Mouse (Mus musculus) retina, postnatal 7 days (tissue): ENCODE results near the gene Thsd4.
"Not testable (repeated sequence)": the region's sequence is repeated elsewhere in the genome, so short reads cannot be mapped to it uniquely, and the experiment has no call there.

Source experiments
- DNase-seq: peaks from one replicate; pipeline ENCODE4 v3.0.0-alpha.2; 2012; ENCODE audit warnings: low read depth, low spot score

The Thsd4 gene

DNA sequence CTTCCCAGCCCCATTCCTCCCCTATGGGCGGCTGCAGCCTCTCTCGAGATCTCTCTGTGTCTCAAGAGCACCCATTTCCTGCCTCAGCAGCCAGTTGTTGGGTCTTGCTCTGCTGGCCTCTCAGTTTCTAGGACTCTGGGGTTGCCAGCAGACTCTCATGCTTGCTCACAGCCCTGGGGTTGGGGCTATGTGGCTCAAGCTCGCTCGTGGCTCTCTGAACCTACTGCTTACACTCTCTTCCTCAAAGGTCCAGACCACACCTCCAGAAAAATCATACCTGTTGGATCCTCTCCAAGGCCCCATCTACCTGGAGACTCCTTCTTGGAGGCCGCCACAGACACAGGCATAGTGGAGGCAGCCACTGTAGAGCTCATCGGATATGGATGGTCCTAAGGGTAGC is 572.3 kb downstream of the Thsd4 start:
- no peak for DNase-seq

- DNase-seq = no peak
Measured at GRCm38 (mm10) chr9:59948691-59949250, 573.1 kb downstream of the Thsd4 start.

DNA sequence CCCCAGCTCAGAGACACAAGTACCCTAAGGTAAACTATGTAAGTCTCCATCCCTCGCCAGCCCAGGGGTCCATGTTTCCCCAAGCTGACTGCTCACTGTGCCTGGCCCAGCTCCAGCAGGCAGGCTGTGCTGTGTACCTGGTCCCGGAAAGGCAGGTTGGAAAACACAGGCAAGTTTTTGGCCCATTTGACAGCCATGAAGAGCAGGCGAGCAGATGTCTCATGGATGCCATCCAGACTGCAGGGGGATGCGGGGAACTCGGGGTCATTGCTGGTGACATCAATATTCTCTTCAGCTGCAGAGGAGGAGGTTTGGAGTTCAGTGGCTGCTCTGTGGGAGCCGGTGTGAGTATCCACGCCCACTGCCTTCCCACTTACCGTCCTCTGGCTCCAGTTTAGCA is 573.6 kb downstream of the Thsd4 start:
- DNase-seq = no peak

DNA sequence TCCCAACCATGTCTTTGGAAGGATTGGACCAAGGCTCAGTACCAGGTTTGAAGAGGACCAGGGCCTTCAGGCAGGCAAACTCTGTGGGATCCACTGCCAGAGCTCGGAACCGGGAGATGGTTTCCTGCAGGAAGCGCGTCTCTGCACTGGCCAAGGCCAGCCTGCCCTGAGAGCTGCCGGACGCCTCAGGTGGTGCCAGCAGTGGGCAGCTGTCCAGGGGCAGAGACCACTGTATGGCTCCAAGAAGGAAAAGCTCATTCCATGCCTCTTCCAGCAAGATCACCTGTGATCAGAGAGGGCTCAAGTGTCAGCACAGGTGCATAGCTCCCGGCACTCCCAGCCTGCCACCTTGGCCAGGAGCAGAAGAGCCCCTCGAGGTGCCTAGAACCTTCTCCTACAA is 574.6 kb downstream of the Thsd4 start:
- no peak for DNase-seq

DNA sequence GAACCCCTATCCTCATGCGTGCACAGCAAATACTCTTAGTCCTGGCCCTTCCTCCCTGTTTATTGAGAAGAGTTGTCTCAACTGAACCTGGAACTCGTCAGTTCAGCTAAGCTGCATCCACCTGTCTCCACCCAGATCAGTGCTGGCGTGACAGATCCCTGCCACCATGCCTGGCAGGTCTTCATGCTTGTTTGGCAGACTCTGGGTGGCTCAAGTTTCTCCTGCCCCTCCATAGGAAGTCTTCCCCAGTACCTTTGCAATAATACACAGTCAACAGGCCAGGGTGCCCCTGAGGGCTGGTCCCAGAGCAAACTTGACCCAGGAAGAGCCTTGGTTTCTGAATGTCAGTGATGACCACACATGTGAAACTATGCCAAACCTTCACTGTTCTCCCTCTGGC is 576.6 kb downstream of the Thsd4 start:
- no peak for DNase-seq

DNA sequence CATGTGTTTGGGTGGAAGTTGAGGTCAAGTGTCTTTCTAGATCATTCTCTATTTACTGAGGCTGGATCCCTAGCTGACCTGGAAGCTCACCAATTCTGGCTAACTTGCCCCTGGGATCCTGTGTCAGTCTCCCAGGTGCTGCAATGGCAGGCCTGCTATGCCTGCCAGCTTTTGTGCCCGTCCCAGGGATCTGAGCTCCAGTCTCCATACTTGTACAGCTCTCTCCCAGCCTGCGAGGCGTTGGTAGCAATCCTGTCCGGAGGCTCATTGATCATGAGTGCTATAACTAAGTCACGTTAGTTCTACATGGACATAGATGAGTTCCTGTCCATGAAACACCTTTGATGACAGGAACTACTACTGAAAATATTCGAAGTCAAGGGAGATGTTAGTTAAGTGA is 578.0 kb downstream of the Thsd4 start:
- no peak for DNase-seq

DNA sequence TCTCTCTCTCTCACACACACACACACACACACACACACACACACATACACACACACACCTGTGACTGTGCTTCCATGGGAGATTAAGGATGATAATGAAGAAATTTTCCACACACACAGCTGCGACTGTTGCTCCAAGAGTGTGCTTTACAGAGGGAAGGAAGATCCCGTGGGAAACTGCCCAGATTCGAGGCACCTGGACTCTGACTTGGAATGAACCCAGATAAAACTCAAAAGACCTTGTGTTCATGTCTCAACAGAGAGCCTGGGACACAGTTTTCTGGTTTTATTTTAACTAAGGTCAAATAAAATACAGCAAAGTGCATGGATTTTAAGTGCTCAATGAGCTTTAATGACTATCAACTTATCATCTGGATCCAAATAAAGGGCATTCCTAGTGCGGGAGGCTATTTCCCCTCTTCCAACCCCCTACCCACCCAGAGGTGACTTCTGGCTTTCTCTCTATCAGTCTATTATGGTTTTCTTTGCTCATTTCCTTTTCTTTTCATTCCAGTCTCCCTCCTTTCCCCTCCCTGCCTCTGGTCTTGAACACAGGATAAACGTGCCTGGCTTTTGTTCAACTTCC is 579.3 kb downstream of the Thsd4 start:
- no peak for DNase-seq

GRCm38 (mm10) chr9:59941885-59942350 is 579.9 kb downstream of the Thsd4 start:
- DNase-seq = no peak

DNA sequence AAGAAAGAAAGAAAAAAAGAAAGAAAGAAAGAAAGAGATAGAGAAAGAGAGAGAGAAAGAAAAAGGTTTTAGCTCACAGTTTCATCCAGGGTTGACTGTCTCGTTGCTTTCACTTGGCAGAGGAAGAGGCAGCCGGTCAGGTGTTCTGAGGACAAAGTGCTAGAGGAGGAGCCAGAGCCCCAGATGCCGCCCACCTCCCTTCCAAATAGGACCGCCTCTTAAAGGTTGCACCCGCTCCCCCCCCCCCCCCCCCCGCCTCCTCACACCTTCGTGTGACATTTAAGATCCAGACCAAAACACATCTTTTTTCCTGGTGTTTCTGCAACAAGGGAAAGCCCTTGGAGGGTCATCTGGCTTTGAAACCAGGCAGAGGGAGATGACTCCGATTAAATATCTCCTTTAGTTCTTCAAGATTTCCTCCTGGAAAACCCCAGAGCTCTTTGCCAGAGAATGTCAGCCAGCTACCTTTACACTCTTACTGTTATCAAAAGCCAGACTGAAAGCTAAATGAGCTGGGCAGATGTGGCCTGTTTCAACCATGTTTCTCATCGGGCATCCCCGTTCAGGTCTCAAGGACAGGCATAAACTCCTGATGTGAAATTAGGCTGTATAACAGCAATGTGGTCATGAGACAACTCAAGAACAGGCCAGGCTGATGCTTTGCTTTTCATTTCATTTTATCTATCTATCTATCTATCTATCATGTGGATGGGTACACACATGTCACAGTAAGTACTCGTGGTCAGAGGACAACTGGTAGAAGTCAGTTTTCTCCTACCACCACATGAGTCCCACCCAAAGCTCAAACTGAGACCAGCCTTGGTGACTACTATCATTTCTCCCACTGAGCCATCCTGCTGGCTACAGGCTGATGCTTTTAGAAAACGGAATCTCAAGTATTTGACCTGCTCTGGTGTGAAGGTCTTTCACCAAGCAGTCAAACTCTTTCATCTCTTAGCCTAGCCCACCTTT is 580.6 kb downstream of the Thsd4 start:
- no peak for DNase-seq

DNA sequence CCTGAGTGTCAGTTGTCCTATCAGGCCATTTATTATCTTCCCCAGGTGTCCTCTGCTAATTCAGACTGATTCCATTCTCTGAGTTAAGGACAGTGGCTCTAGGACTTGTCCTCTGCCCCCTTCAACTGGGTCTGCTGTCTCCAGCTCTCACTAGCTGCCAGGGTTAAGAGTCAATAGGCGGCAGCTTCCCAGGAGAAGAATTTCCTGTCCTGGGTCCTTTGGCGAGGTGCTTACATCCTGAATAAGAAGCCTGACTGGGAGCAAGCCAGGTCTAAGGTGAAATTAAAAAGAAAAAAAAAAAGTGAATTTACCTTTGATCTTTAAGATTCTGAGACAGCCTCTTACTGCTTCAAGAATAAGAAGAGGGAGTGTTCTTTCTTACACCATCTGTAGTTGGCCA is 582.2 kb downstream of the Thsd4 start:
- DNase-seq = no peak

DNA sequence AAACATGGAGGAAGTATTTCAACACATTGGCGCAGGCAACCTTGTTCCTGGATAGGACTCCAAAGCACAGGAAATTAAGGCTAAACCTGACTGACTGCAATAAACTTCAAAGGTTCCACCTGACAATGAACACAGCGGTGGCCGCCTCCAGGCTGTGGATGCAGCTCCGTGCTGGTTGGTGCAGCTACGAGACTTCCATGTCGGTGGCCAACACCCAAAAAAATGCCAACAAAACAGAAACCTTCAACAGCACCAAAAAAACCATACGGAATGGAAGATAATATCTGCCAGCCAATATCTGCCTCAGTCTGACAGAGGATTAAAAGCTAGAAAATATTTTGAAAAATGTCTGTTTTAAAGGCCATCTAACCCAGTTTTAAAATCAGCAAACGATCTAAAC is 583.3 kb downstream of the Thsd4 start:
- DNase-seq = no peak

DNA sequence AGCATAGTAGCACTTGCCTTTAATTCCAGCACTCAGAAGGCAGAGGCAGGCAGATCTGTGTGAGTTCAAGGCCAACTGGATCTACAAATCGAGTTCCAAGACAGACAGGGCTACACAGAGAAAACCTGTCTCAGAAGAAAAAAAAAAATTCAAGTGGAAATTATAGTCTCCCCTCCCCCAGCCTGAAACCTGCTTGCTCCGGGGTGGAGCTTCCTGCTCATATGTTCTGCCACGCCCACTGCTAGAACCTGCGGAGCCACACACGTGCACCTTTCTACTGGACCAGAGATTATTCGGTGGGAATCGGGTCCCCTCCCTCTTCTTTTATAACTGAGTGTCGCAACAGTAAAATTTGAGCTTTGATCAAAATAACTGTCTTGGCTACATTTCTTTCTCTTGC is 586.0 kb downstream of the Thsd4 start:
- DNase-seq = not testable (repeated sequence)

DNA sequence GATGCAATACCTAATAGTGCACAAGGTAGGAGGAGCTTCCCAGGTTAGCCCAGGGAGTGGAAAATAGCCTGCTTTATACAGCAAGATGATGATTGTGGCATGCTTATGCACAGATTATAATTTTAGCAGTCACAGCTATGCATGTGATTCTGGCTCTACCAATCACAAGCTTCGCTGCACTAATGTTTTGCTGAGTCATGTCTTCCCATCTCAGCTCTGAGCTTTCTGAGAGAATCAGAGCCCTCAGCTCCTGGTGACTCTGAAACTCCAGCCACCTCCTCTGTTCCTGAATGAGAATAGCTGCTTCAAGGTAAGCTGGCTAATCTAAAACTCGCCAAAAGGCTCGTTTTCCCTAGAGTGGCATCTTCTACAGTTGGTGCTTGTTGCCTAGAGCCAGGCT is 591.6 kb downstream of the Thsd4 start:
- DNase-seq = no peak
